Mouse (Mus musculus): ENCODE measurements around the gene Trim50. TPM values are rescaled to one million over a fixed set of nuclear protein-coding genes. Genes with fewer than 3 reads are reported as not detected.
A peak's percentile ranks its signal among the peaks of the same experiment; 100 is the strongest.
"Not testable (repeated sequence)": the region's sequence is repeated elsewhere in the genome, so short reads cannot be mapped to it uniquely, and the experiment has no call there.

Gene Trim50
- total and polyA plus RNA-seq, 2 experiments from 2014 or later = not detected

GRCm38 (mm10) chr5:135368312-135368711 lies 15.2 kb downstream of the Trim50 start:
- WGBS = 75% methylated on average over 6 of the region's 6 CpGs
- Histone ChIP-seq H3K27ac (ENCODE audit: low read depth, low read length) (no peak overlapping the region), H3K9ac (no peak overlapping the region), H3K9me3 (ENCODE audit: low read length) (no peaks in the 10 kb centered on the region), H3K4me1 (ENCODE audit: insufficient read depth) (peaks cover 2% of the 10 kb centered on the region; the same call in 1 of the 2 replicates), H3K27me3 (ENCODE audit: insufficient read depth, low read length) (no peaks in the 10 kb centered on the region), H3K36me3 (ENCODE audit: insufficient read depth) (peaks cover 13% of the 10 kb centered on the region), H3K4me2 (ENCODE audit: low read depth) (no peak overlapping the region), H3K4me3 (ENCODE audit: low read depth, low read length) (no peak overlapping the region)
- TF ChIP-seq CTCF (IDR thresholded peaks at IDR 0.05; ENCODE audit: low read depth) = no peak
- DNase-seq (no peak), ATAC-seq (no peak)

- Histone ChIP-seq H3K27ac (ENCODE audit: low read depth, low read length) (peak overlapping the region; percentile 80; the same call in 1 of the 2 replicates), H3K36me3 (ENCODE audit: insufficient read depth) (peaks cover 22% of the 10 kb centered on the region), H3K4me3 (ENCODE audit: low read depth, low read length) (peak overlapping the region; percentile 58), H3K9ac (peak overlapping the region; percentile 72), H3K4me2 (ENCODE audit: low read depth) (peak overlapping the region; percentile 81)
- ATAC-seq; DNase-seq; H3K27me3 ChIP-seq (ENCODE audit: insufficient read depth, low read length); H3K4me1 ChIP-seq (ENCODE audit: insufficient read depth); H3K9me3 ChIP-seq (ENCODE audit: low read length): not testable (repeated sequence)
- 61% methylated on average over 9 of the region's 9 CpGs for WGBS
These were observed 16.1 kb downstream of the Trim50 start for GRCm38 (mm10) chr5:135369196-135369595.

- H3K4me1 ChIP-seq (ENCODE audit: insufficient read depth) = peaks cover 2% of the 10 kb centered on the region; the same call in 1 of the 2 replicates
- DNase-seq = peak; percentile 98
- under 1% methylated on average over 63 of the region's 64 CpGs for WGBS
- H3K4me3 ChIP-seq (ENCODE audit: low read depth, low read length) = peak within 1 kb of the TSS; percentile 58
- no peaks in the 10 kb centered on the region for H3K9me3 ChIP-seq (ENCODE audit: low read length)
- H3K36me3 ChIP-seq (ENCODE audit: insufficient read depth) = peaks cover 29% of the 10 kb centered on the region
- peak within 1 kb of the TSS; percentile 81 for H3K4me2 ChIP-seq (ENCODE audit: low read depth)
- TF ChIP-seq CTCF (IDR thresholded peaks at IDR 0.05; ENCODE audit: low read depth) = no peak
- peak within 1 kb of the TSS; percentile 72 for H3K9ac ChIP-seq
- ATAC-seq = peak; percentile 82
- H3K27me3 ChIP-seq (ENCODE audit: insufficient read depth, low read length) = no peaks in the 10 kb centered on the region
- peak within 1 kb of the TSS; percentile 80 for H3K27ac ChIP-seq (ENCODE audit: low read depth, low read length)
These were observed 16.9 kb downstream of the Trim50 start, which contains the start of gene Nsun5 for GRCm38 (mm10) chr5:135369787-135370654. Nsun5 (plus strand) TSS chr5:135369953.

GRCm38 (mm10) chr5:135371195-135371594 lies 18.1 kb downstream of the Trim50 start:
- TF ChIP-seq CTCF (IDR thresholded peaks at IDR 0.05; ENCODE audit: low read depth) = no peak
- no peak overlapping the region for H3K4me3 ChIP-seq (ENCODE audit: low read depth, low read length)

GRCm38 (mm10) chr5:135373601-135374000 lies 20.5 kb downstream of the Trim50 start:
- no peak for ATAC-seq
- Histone ChIP-seq H3K27me3 (ENCODE audit: insufficient read depth, low read length) (no peaks in the 10 kb centered on the region), H3K27ac (ENCODE audit: low read depth, low read length) (no peak overlapping the region), H3K9me3 (ENCODE audit: low read length) (no peaks in the 10 kb centered on the region), H3K36me3 (ENCODE audit: insufficient read depth) (peaks cover 57% of the 10 kb centered on the region), H3K9ac (no peak overlapping the region), H3K4me1 (ENCODE audit: insufficient read depth) (peaks cover 2% of the 10 kb centered on the region; the same call in 1 of the 2 replicates), H3K4me2 (ENCODE audit: low read depth) (no peak overlapping the region), H3K4me3 (ENCODE audit: low read depth, low read length) (no peak overlapping the region)
- peak; percentile 41 for TF ChIP-seq CTCF (IDR thresholded peaks at IDR 0.05; ENCODE audit: low read depth)
- WGBS = 99% methylated on average over 5 of the region's 5 CpGs
- DNase-seq = no peak

More at GRCm38 (mm10) chr5:135371195-135371594, 18.1 kb downstream of the Trim50 start:
- no peak for DNase-seq
- 96% methylated on average over 13 of the region's 13 CpGs for WGBS
- Histone ChIP-seq H3K9me3 (ENCODE audit: low read length) (no peaks in the 10 kb centered on the region), H3K4me2 (ENCODE audit: low read depth) (no peak overlapping the region), H3K36me3 (ENCODE audit: insufficient read depth) (peaks cover 41% of the 10 kb centered on the region), H3K4me1 (ENCODE audit: insufficient read depth) (peaks cover 2% of the 10 kb centered on the region; the same call in 1 of the 2 replicates), H3K27me3 (ENCODE audit: insufficient read depth, low read length) (no peaks in the 10 kb centered on the region), H3K9ac (no peak overlapping the region), H3K27ac (ENCODE audit: low read depth, low read length) (no peak overlapping the region)
- ATAC-seq = no peak

- Histone ChIP-seq H3K27ac (ENCODE audit: low read depth, low read length) (no peak overlapping the region), H3K36me3 (ENCODE audit: insufficient read depth) (peaks cover 72% of the 10 kb centered on the region), H3K9me3 (ENCODE audit: low read length) (no peaks in the 10 kb centered on the region), H3K4me1 (ENCODE audit: insufficient read depth) (0 out of 2 replicates have a peak, but pooled peaks cover 2% of the 10 kb centered on the region), H3K27me3 (ENCODE audit: insufficient read depth, low read length) (no peaks in the 10 kb centered on the region), H3K4me3 (ENCODE audit: low read depth, low read length) (no peak overlapping the region), H3K9ac (no peak overlapping the region), H3K4me2 (ENCODE audit: low read depth) (no peak overlapping the region)
- ATAC-seq = no peak
- TF ChIP-seq CTCF (IDR thresholded peaks at IDR 0.05; ENCODE audit: low read depth) = no peak
- DNase-seq = no peak
- 50% methylated on average over 8 of the region's 8 CpGs for WGBS
These were observed 22.1 kb downstream of the Trim50 start for GRCm38 (mm10) chr5:135375167-135375566.

- Histone ChIP-seq H3K4me1 (ENCODE audit: insufficient read depth) (no peaks in the 10 kb centered on the region), H3K9me3 (ENCODE audit: low read length) (no peaks in the 10 kb centered on the region), H3K27ac (ENCODE audit: low read depth, low read length) (no peak overlapping the region), H3K4me3 (ENCODE audit: low read depth, low read length) (no peak overlapping the region), H3K36me3 (ENCODE audit: insufficient read depth) (peaks cover 83% of the 10 kb centered on the region), H3K27me3 (ENCODE audit: insufficient read depth, low read length) (no peaks in the 10 kb centered on the region), H3K9ac (no peak overlapping the region), H3K4me2 (ENCODE audit: low read depth) (no peak overlapping the region)
- WGBS = 57% methylated on average over 2 of the region's 2 CpGs
- ATAC-seq = no peak
- TF ChIP-seq CTCF (IDR thresholded peaks at IDR 0.05; ENCODE audit: low read depth) = no peak
- no peak for DNase-seq
These were observed 23.2 kb downstream of the Trim50 start for GRCm38 (mm10) chr5:135376341-135376740.
